8 mouse cellular contexts compared by ENCODE assay signal in the genomic region with DNA sequence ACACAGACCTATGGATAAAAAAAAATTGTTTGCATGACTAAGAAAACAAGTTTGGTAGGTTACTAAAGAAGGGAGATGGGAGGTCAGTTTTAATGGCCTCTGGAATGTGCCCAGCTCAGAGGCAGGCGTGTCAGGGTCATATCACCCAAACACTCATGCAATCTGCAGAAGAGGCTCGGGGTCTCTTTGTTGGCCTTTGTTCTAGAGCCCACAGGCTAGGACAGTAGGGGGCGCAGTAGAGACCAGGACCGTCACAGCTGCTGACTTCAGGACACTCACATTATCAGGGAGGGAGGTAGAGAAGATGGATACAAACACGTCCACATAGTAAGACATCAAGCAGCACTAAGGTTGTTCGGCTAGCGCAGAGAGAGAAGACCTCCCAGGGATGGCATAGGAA. TPM values are rescaled to one million over a fixed set of nuclear protein-coding genes. Genes with fewer than 3 reads are reported as not detected.
A peak's percentile ranks its signal among the peaks of the same experiment; 100 is the strongest.
DNase-seq lines count a peak whose midpoint lies in the region; ATAC-seq lines count a peak whose summit lies in the region.

No protein-coding gene starts in this region.

- H3K27ac ChIP-seq in midbrain, embryonic 11.5 days (ENCODE audit: low read depth, low read length), result no peak overlapping the region
- no peak overlapping the region for H3K27ac ChIP-seq in midbrain, embryonic 16.5 days (ENCODE audit: low read length)
- H3K27ac ChIP-seq in neural tube, embryonic 11.5 days (ENCODE audit: low read depth, low read length), result no peak overlapping the region

- H3K9me3 ChIP-seq in midbrain, embryonic 11.5 days (ENCODE audit: control insufficient read depth, low read length), result no peaks in the 10 kb centered on the region
- no peaks in the 10 kb centered on the region; the same call in 1 of the 2 replicates for H3K9me3 ChIP-seq in midbrain, embryonic 16.5 days (replicated peaks; ENCODE audit: control insufficient read depth, low read length, poor library complexity, severe bottlenecking)
- H3K9me3 ChIP-seq in neural tube, embryonic 11.5 days (ENCODE audit: control insufficient read depth, low read length), result no peaks in the 10 kb centered on the region

- no peak for ATAC-seq in CD4-positive, CD25-positive, alpha-beta regulatory T cell, adult 4 months
- ATAC-seq in midbrain, embryonic 11.5 days (ENCODE audit: low FRiP score), result no peak
- ATAC-seq in midbrain, embryonic 16.5 days, result no peak
- no peak for ATAC-seq in neural tube, embryonic 11.5 days (ENCODE audit: insufficient read depth, low FRiP score, low TSS enrichment)

- H3K4me3 ChIP-seq in midbrain, embryonic 11.5 days (ENCODE audit: low read depth, low read length), result no peak overlapping the region
- no peak overlapping the region for H3K4me3 ChIP-seq in midbrain, embryonic 16.5 days (ENCODE audit: low read depth, low read length)
- no peak overlapping the region for H3K4me3 ChIP-seq in neural tube, embryonic 11.5 days (ENCODE audit: low read depth, low read length)

- no peaks in the 10 kb centered on the region for H3K4me1 ChIP-seq in midbrain, embryonic 11.5 days (ENCODE audit: control insufficient read depth, insufficient read depth, low read length)
- no peaks in the 10 kb centered on the region for H3K4me1 ChIP-seq in midbrain, embryonic 16.5 days (ENCODE audit: control insufficient read depth, insufficient read depth, low read length)
- H3K4me1 ChIP-seq in neural tube, embryonic 11.5 days (ENCODE audit: control insufficient read depth, insufficient read depth, low read length), result no peaks in the 10 kb centered on the region

- no peaks in the 10 kb centered on the region for H3K27me3 ChIP-seq in midbrain, embryonic 11.5 days (ENCODE audit: control insufficient read depth, insufficient read depth, low read length)
- no peaks in the 10 kb centered on the region for H3K27me3 ChIP-seq in midbrain, embryonic 16.5 days (ENCODE audit: control insufficient read depth, insufficient read depth, low read depth, low read length)
- no peaks in the 10 kb centered on the region for H3K27me3 ChIP-seq in neural tube, embryonic 11.5 days (ENCODE audit: control insufficient read depth, insufficient read depth, low read length)

- no peak overlapping the region for H3K4me2 ChIP-seq in midbrain, embryonic 11.5 days
- H3K4me2 ChIP-seq in midbrain, embryonic 16.5 days (ENCODE audit: low read length), result no peak overlapping the region
- H3K4me2 ChIP-seq in neural tube, embryonic 11.5 days (ENCODE audit: low read depth), result 0 out of 2 replicates have a peak overlapping the region, but pooled peaks have one; percentile 15

- no peaks in the 10 kb centered on the region for H3K36me3 ChIP-seq in midbrain, embryonic 11.5 days (ENCODE audit: control insufficient read depth, insufficient read depth, low read length)
- H3K36me3 ChIP-seq in midbrain, embryonic 16.5 days (ENCODE audit: control insufficient read depth, insufficient read depth, low read length), result no peaks in the 10 kb centered on the region; the same call in 1 of the 2 replicates
- no peaks in the 10 kb centered on the region for H3K36me3 ChIP-seq in neural tube, embryonic 11.5 days (ENCODE audit: control insufficient read depth, insufficient read depth, low read length)

- no peak overlapping the region for H3K9ac ChIP-seq in midbrain, embryonic 11.5 days (ENCODE audit: low read length)
- H3K9ac ChIP-seq in midbrain, embryonic 16.5 days (ENCODE audit: low read depth, low read length), result no peak overlapping the region
- no peak overlapping the region for H3K9ac ChIP-seq in neural tube, embryonic 11.5 days (ENCODE audit: low read length)

- WGBS in midbrain, embryonic 11.5 days, result 39% methylated on average over 7 of the region's 7 CpGs
- 47% methylated on average over 7 of the region's 7 CpGs for WGBS in midbrain, embryonic 16.5 days
- 44% methylated on average over 7 of the region's 7 CpGs for WGBS in neural tube, embryonic 11.5 days

- peak; percentile 27 for DNase-seq in CD4-positive, CD25-positive, alpha-beta regulatory T cell, adult 2 months (ENCODE audit: low read depth, low spot score)
- DNase-seq in midbrain, embryonic 11.5 days (ENCODE audit: low spot score, missing footprints), result peak; percentile 89
- peak; percentile 28 for DNase-seq in kidney, postnatal 14 days
- DNase-seq in neural tube, embryonic 11.5 days (ENCODE audit: low spot score), result peak; percentile 72
- DNase-seq in adipocyte (ENCODE audit: low spot score), result no peak
- DNase-seq in layer of hippocampus, postnatal 14 days (ENCODE audit: low spot score in 2 of 2), result no peak

RNA-seq across cellular contexts. Expression of a gene that starts 13.5 kb away (rescaled TPM):
- not detected for polyA plus RNA-seq in CD4-positive, CD25-positive, alpha-beta regulatory T cell, adult 4 months (2017; shearing (Covaris generic))
- polyA plus RNA-seq in midbrain, embryonic 11.5 days (2014; fragmentation: Nextera tagmentation; extraction: Ambion mirVana), result 1.2 and 1.7 TPM in 2 replicates
- 3.5 and 3.6 TPM in 2 replicates for polyA plus RNA-seq in midbrain, embryonic 16.5 days (2015; fragmentation: Nextera tagmentation; extraction: Ambion mirVana)
- 0.34 and 0.52 TPM in 2 replicates for polyA plus RNA-seq in neural tube, embryonic 11.5 days (2014; fragmentation: Nextera tagmentation; extraction: Ambion mirVana)
- total RNA-seq in layer of hippocampus, postnatal 14 days (2021), result 10 to 100 TPM; 33.0 to 41.3 TPM

RNA-seq across cellular contexts. Expression of a gene that starts 37.6 kb away (rescaled TPM):
- under 1 TPM; 0.59 to 0.62 TPM for polyA plus RNA-seq in CD4-positive, CD25-positive, alpha-beta regulatory T cell, adult 4 months (2017; shearing (Covaris generic))
- polyA plus RNA-seq in midbrain, embryonic 11.5 days (2014; fragmentation: Nextera tagmentation; extraction: Ambion mirVana), result 8.0 TPM in 2 replicates
- 7.5 and 8.5 TPM in 2 replicates for polyA plus RNA-seq in midbrain, embryonic 16.5 days (2015; fragmentation: Nextera tagmentation; extraction: Ambion mirVana)
- polyA plus RNA-seq in neural tube, embryonic 11.5 days (2014; fragmentation: Nextera tagmentation; extraction: Ambion mirVana), result 8.2 and 8.9 TPM in 2 replicates
- 10 to 100 TPM; 16.7 to 17.4 TPM for total RNA-seq in layer of hippocampus, postnatal 14 days (2021)

RNA-seq across cellular contexts. Expression of a gene that starts 37.6 kb away (rescaled TPM):
- 100 to 1,000 TPM; 101 to 112 TPM for polyA plus RNA-seq in CD4-positive, CD25-positive, alpha-beta regulatory T cell, adult 4 months (2017; shearing (Covaris generic))
- 75.4 and 92.2 TPM in 2 replicates for polyA plus RNA-seq in midbrain, embryonic 11.5 days (2014; fragmentation: Nextera tagmentation; extraction: Ambion mirVana)
- 80.3 and 83.4 TPM in 2 replicates for polyA plus RNA-seq in midbrain, embryonic 16.5 days (2015; fragmentation: Nextera tagmentation; extraction: Ambion mirVana)
- polyA plus RNA-seq in neural tube, embryonic 11.5 days (2014; fragmentation: Nextera tagmentation; extraction: Ambion mirVana), result 48.7 and 54.0 TPM in 2 replicates
- total RNA-seq in layer of hippocampus, postnatal 14 days (2021), result 10 to 100 TPM; 64.3 to 70.6 TPM

RNA-seq across cellular contexts. Expression of a gene that starts 37.9 kb away (rescaled TPM):
- polyA plus RNA-seq in CD4-positive, CD25-positive, alpha-beta regulatory T cell, adult 4 months (2017; shearing (Covaris generic)), result 10 to 100 TPM; 24.7 to 35.6 TPM
- 23.8 and 24.6 TPM in 2 replicates for polyA plus RNA-seq in midbrain, embryonic 11.5 days (2014; fragmentation: Nextera tagmentation; extraction: Ambion mirVana)
- polyA plus RNA-seq in midbrain, embryonic 16.5 days (2015; fragmentation: Nextera tagmentation; extraction: Ambion mirVana), result 18.2 and 21.7 TPM in 2 replicates
- polyA plus RNA-seq in neural tube, embryonic 11.5 days (2014; fragmentation: Nextera tagmentation; extraction: Ambion mirVana), result 26.5 and 26.8 TPM in 2 replicates
- 10 to 100 TPM; 25.6 to 29.5 TPM for total RNA-seq in layer of hippocampus, postnatal 14 days (2021)

Comparison
In these comparisons a context has a peak if more than half of its experiments do, and no peak if none do; other contexts are left out.
1. DNase-seq: peak in CD4-positive, CD25-positive, alpha-beta regulatory T cell, adult 2 months (single experiment), midbrain, embryonic 11.5 days (single experiment), kidney, postnatal 14 days (single experiment) and neural tube, embryonic 11.5 days (single experiment); none in adipocyte (single experiment) and layer of hippocampus, postnatal 14 days (0 of 2).